Mouse (Mus musculus) erythroblast, embryonic 14.5 days (primary cell): ENCODE measurements around the gene Lgr6.

Source experiments
- GATA1 ChIP-seq: IDR thresholded peaks from 2 replicates; pipeline ENCODE4 v1.6.1; 2012; ENCODE audit warnings: low read length, inconsistent platforms, mixed read lengths
- TAL1 ChIP-seq: IDR thresholded peaks from 3 replicates; pipeline ENCODE4 v1.6.1; 2012; ENCODE audit warnings: low read length, inconsistent platforms, mixed read lengths

DNA sequence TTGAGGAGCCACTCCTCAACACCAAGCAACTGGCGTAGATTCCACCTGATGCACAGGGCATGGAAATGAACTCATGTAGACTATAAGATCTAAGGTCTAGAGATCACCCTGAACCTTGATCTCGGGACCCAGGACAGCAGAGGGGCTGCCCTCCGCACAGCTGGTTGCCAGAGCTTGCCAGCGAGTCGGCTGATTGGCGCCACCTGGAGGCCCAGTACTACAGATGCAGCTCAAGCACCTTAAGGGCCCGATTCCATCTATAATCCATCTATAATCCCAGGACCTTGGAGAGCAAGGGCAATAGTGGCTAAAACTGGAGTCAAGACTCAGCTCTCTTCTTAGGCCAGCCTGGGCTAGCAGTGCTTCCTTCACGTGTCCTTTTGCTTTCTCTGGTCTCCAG lies 875 bp upstream of the Lgr6 start:
- TF ChIP-seq TAL1 (no peak), GATA1 (no peak)
